Mouse (Mus musculus) forebrain, embryonic 12.5 days (tissue): Measurements from ENCODE around the gene Ndufb4. TPM values are rescaled to one million over a fixed set of nuclear protein-coding genes. Genes with fewer than 3 reads are reported as not detected.
A peak's percentile ranks its signal among the peaks of the same experiment; 100 is the strongest.

Source experiments
- ATAC-seq: fragments of 200-750 bp; cut with Nextera tagmentation; 2 replicates; pipeline ENCODE4 v1.8.0; 2017; ENCODE audit warnings: moderate TSS enrichment; ENCODE audit not compliant: low FRiP score
- H3K27ac ChIP-seq: fragments of 300-500 bp; sonication (generic); 2 replicates; pipeline ENCODE4 v1.5.1; 2016; ENCODE audit warnings: mild to moderate bottlenecking
- H3K27me3 ChIP-seq: fragments of 300-500 bp; sonication (generic); 2 replicates; pipeline ENCODE4 v1.6.1; 2016; ENCODE audit warnings: mild to moderate bottlenecking
- H3K36me3 ChIP-seq: fragments of 300-500 bp; sonication (generic); replicated peaks from 2 replicates; pipeline ENCODE4 v1.6.1; 2016; ENCODE audit warnings: mild to moderate bottlenecking
- H3K4me1 ChIP-seq: fragments of 300-500 bp; sonication (generic); 2 replicates; pipeline ENCODE4 v1.6.1; 2016
- H3K4me2 ChIP-seq: fragments of 300-500 bp; sonication (generic); 2 replicates; pipeline ENCODE4 v1.6.1; 2016; ENCODE audit warnings: mild to moderate bottlenecking, moderate library complexity
- H3K4me3 ChIP-seq: fragments of 300-500 bp; sonication (generic); replicated peaks from 2 replicates; pipeline ENCODE4 v1.5.1; 2016; ENCODE audit warnings: mild to moderate bottlenecking
- H3K9ac ChIP-seq: fragments of 300-500 bp; sonication (generic); 2 replicates; pipeline ENCODE4 v1.6.1; 2016; ENCODE audit warnings: mild to moderate bottlenecking
- H3K9me3 ChIP-seq: fragments of 300-500 bp; sonication (generic); 2 replicates; pipeline ENCODE4 v1.6.1; 2016
- WGBS: fragments of 180-500 bp; shearing (Covaris S2); methylation state at CpG from one replicate; pipeline ENCODE4 v1.1.7; 2016; 5-methylcytosine and 5-hydroxymethylcytosine counted together
- polyA plus RNA-seq: library from polyadenylated mRNA; unstranded; fragments of >200 nt; fragmentation: Nextera tagmentation; extraction: Ambion mirVana; gene quantifications from 2 replicates; pipeline ENCODE4 v1.2.1, GENCODE M21; 2016

Gene Ndufb4
- polyA plus RNA-seq, 1 experiment from 2014 or later = 77.0 TPM

- H3K9ac ChIP-seq = no peak overlapping the region
- no peaks in the 10 kb centered on the region for H3K27me3 ChIP-seq
- no peak overlapping the region for H3K27ac ChIP-seq
- H3K36me3 ChIP-seq = no peaks in the 10 kb centered on the region
- H3K4me3 ChIP-seq = no peak overlapping the region
- H3K4me1 ChIP-seq = no peaks in the 10 kb centered on the region
- H3K9me3 ChIP-seq = peaks cover 5% of the 10 kb centered on the region; the same call in 1 of the 2 replicates
- ATAC-seq = no peak
- H3K4me2 ChIP-seq = no peak overlapping the region
- WGBS = 45% methylated on average over 4 of the region's 4 CpGs
These were observed 16.5 kb upstream of the Ndufb4 start for GRCm38 (mm10) chr16:37670666-37671283.

GRCm38 (mm10) chr16:37665394-37665935 is 11.2 kb upstream of the Ndufb4 start:
- Histone ChIP-seq H3K4me3 (no peak overlapping the region), H3K9ac (no peak overlapping the region), H3K9me3 (no peaks in the 10 kb centered on the region), H3K4me2 (no peak overlapping the region), H3K27me3 (no peaks in the 10 kb centered on the region), H3K36me3 (no peaks in the 10 kb centered on the region), H3K27ac (no peak overlapping the region), H3K4me1 (peaks cover 3% of the 10 kb centered on the region; the same call in 1 of the 2 replicates)
- no peak for ATAC-seq
- WGBS = 79% methylated on average over 5 of the region's 5 CpGs

- WGBS = 70% methylated on average over 9 of the region's 9 CpGs
- no peak for ATAC-seq
- no peak overlapping the region for H3K9ac ChIP-seq
These were observed 9.6 kb upstream of the Ndufb4 start for GRCm38 (mm10) chr16:37663643-37664459.

GRCm38 (mm10) chr16:37656796-37657195 is 2.5 kb upstream of the Ndufb4 start:
- 57% methylated on average over 7 of the region's 7 CpGs for WGBS
- no peak overlapping the region for H3K27ac ChIP-seq
- no peak overlapping the region for H3K9ac ChIP-seq
- no peaks in the 10 kb centered on the region for H3K9me3 ChIP-seq
- H3K4me1 ChIP-seq = peaks cover 35% of the 10 kb centered on the region
- no peak overlapping the region for H3K4me3 ChIP-seq
- H3K27me3 ChIP-seq = no peaks in the 10 kb centered on the region
- ATAC-seq = no peak
- H3K36me3 ChIP-seq = no peaks in the 10 kb centered on the region
- H3K4me2 ChIP-seq = no peak overlapping the region

More at GRCm38 (mm10) chr16:37663643-37664459, 9.6 kb upstream of the Ndufb4 start:
- H3K27me3 ChIP-seq = no peaks in the 10 kb centered on the region
- H3K27ac ChIP-seq = no peak overlapping the region
- H3K9me3 ChIP-seq = no peaks in the 10 kb centered on the region
- no peak overlapping the region for H3K4me3 ChIP-seq
- peaks cover 3% of the 10 kb centered on the region; the same call in 1 of the 2 replicates for H3K4me1 ChIP-seq
- H3K36me3 ChIP-seq = no peaks in the 10 kb centered on the region
- H3K4me2 ChIP-seq = no peak overlapping the region

GRCm38 (mm10) chr16:37655756-37656347 is 1.6 kb upstream of the Ndufb4 start:
- H3K9ac ChIP-seq = no peak overlapping the region
- no peaks in the 10 kb centered on the region for H3K9me3 ChIP-seq
- H3K4me3 ChIP-seq = no peak overlapping the region
- no peak for ATAC-seq
- no peaks in the 10 kb centered on the region for H3K27me3 ChIP-seq
- peak overlapping the region; percentile 46; the same call in 1 of the 2 replicates for H3K27ac ChIP-seq
- H3K4me2 ChIP-seq = 0 out of 2 replicates have a peak overlapping the region, but pooled peaks have one; percentile 4
- 39% methylated on average over 4 of the region's 4 CpGs for whole genome bisulfite sequencing
- peaks cover 35% of the 10 kb centered on the region for H3K4me1 ChIP-seq
- no peaks in the 10 kb centered on the region for H3K36me3 ChIP-seq

- peak overlapping the region; percentile 49 for H3K4me2 ChIP-seq
- H3K27me3 ChIP-seq = no peaks in the 10 kb centered on the region
- 56% methylated on average over 4 of the region's 4 CpGs for WGBS
- ATAC-seq = no peak
- H3K4me1 ChIP-seq = peaks cover 35% of the 10 kb centered on the region
- peak overlapping the region; percentile 46; the same call in 1 of the 2 replicates for H3K27ac ChIP-seq
- H3K9ac ChIP-seq = no peak overlapping the region
- no peaks in the 10 kb centered on the region for H3K36me3 ChIP-seq
- H3K4me3 ChIP-seq = no peak overlapping the region; the same call in 1 of the 2 replicates
- no peaks in the 10 kb centered on the region for H3K9me3 ChIP-seq
These were observed 690 bp upstream of the Ndufb4 start for GRCm38 (mm10) chr16:37654831-37655455.

GRCm38 (mm10) chr16:37653058-37653457 is 1.2 kb downstream of the Ndufb4 start:
- Histone ChIP-seq H3K36me3 (peaks cover 3% of the 10 kb centered on the region), H3K4me1 (peaks cover 35% of the 10 kb centered on the region), H3K27me3 (no peaks in the 10 kb centered on the region), H3K9me3 (no peaks in the 10 kb centered on the region), H3K27ac (no peak overlapping the region), H3K4me3 (peak overlapping the region; percentile 81), H3K9ac (no peak overlapping the region; the same call in 1 of the 2 replicates), H3K4me2 (peak overlapping the region; percentile 58)
- WGBS = 88% methylated on average over 1 of the region's 1 CpGs
- no peak for ATAC-seq

- Histone ChIP-seq H3K9ac (no peak overlapping the region), H3K4me2 (peak overlapping the region; percentile 58), H3K27me3 (no peaks in the 10 kb centered on the region), H3K4me1 (peaks cover 35% of the 10 kb centered on the region), H3K4me3 (no peak overlapping the region; the same call in 1 of the 2 replicates), H3K9me3 (no peaks in the 10 kb centered on the region), H3K36me3 (peaks cover 7% of the 10 kb centered on the region), H3K27ac (no peak overlapping the region)
- ATAC-seq = no peak
- 78% methylated on average over 5 of the region's 5 CpGs for WGBS
These were observed 1.6 kb downstream of the Ndufb4 start for GRCm38 (mm10) chr16:37652654-37653053.

GRCm38 (mm10) chr16:37651467-37651866 is 2.8 kb downstream of the Ndufb4 start:
- no peak overlapping the region for H3K4me2 ChIP-seq
- no peak overlapping the region for H3K4me3 ChIP-seq
- H3K27ac ChIP-seq = no peak overlapping the region
- H3K9me3 ChIP-seq = no peaks in the 10 kb centered on the region
- H3K36me3 ChIP-seq = peaks cover 19% of the 10 kb centered on the region
- WGBS = 89% methylated on average over 5 of the region's 5 CpGs
- H3K4me1 ChIP-seq = peaks cover 27% of the 10 kb centered on the region
- H3K27me3 ChIP-seq = no peaks in the 10 kb centered on the region
- no peak overlapping the region for H3K9ac ChIP-seq
- no peak for ATAC-seq

GRCm38 (mm10) chr16:37649068-37649467 is 5.2 kb downstream of the Ndufb4 start:
- Histone ChIP-seq H3K27me3 (no peaks in the 10 kb centered on the region), H3K4me2 (no peak overlapping the region), H3K9me3 (no peaks in the 10 kb centered on the region), H3K4me1 (peaks cover 10% of the 10 kb centered on the region), H3K27ac (no peak overlapping the region), H3K9ac (no peak overlapping the region), H3K4me3 (no peak overlapping the region), H3K36me3 (peaks cover 40% of the 10 kb centered on the region)
- ATAC-seq = no peak
- 89% methylated on average over 5 of the region's 5 CpGs for WGBS

GRCm38 (mm10) chr16:37647936-37648335 is 6.3 kb downstream of the Ndufb4 start:
- no peaks in the 10 kb centered on the region for H3K27me3 ChIP-seq
- H3K9me3 ChIP-seq = no peaks in the 10 kb centered on the region
- no peak overlapping the region for H3K9ac ChIP-seq
- H3K4me3 ChIP-seq = no peak overlapping the region
- H3K27ac ChIP-seq = no peak overlapping the region
- no peak for ATAC-seq
- H3K4me2 ChIP-seq = no peak overlapping the region
- 95% methylated on average over 8 of the region's 8 CpGs for WGBS
- H3K4me1 ChIP-seq = peaks cover 7% of the 10 kb centered on the region
- peaks cover 40% of the 10 kb centered on the region for H3K36me3 ChIP-seq

GRCm38 (mm10) chr16:37647067-37647466 is 7.2 kb downstream of the Ndufb4 start:
- H3K9me3 ChIP-seq = no peaks in the 10 kb centered on the region
- no peak overlapping the region for H3K4me2 ChIP-seq
- WGBS = 93% methylated on average over 16 of the region's 16 CpGs
- H3K27ac ChIP-seq = no peak overlapping the region
- H3K4me3 ChIP-seq = no peak overlapping the region
- H3K9ac ChIP-seq = no peak overlapping the region
- H3K27me3 ChIP-seq = no peaks in the 10 kb centered on the region
- H3K36me3 ChIP-seq = peaks cover 40% of the 10 kb centered on the region
- ATAC-seq = no peak
- H3K4me1 ChIP-seq = no peaks in the 10 kb centered on the region
